Mouse (Mus musculus): ENCODE results near the gene Ypel4.

GRCm38 (mm10) chr2:84735346-84735920 is 1.6 kb downstream of the Ypel4 start:
- no peak for TF ChIP-seq CTCF (IDR thresholded peaks at IDR 0.05)
- TF ChIP-seq EP300 (IDR thresholded peaks at IDR 0.05; ENCODE audit: insufficient read depth, low read depth, low read length) = no peak
- TF ChIP-seq POLR2A (IDR thresholded peaks at IDR 0.05; ENCODE audit: insufficient read depth, low read depth, low read length) = no peak
